Mouse (Mus musculus): ENCODE results near the gene Slc17a9.

- TF ChIP-seq CTCF (IDR thresholded peaks at IDR 0.05; ENCODE audit: low read depth), result no peak
- peak; percentile 79 for TF ChIP-seq EP300 (optimal IDR thresholded peaks at IDR 0.05)
Observed at GRCm38 (mm10) chr2:180709923-180710272, 15.2 kb upstream of the Slc17a9 start, which contains the start of the genes Dido1 and Gid8.

Measured in stomach, postnatal 0 days (tissue).